Mouse (Mus musculus): ENCODE data around the gene Cby3. TPM values are rescaled to one million over a fixed set of nuclear protein-coding genes. Genes with fewer than 3 reads are reported as not detected.

Gene Cby3
- total and polyA plus RNA-seq, 2 experiments from 2014 or later, result not detected

DNA sequence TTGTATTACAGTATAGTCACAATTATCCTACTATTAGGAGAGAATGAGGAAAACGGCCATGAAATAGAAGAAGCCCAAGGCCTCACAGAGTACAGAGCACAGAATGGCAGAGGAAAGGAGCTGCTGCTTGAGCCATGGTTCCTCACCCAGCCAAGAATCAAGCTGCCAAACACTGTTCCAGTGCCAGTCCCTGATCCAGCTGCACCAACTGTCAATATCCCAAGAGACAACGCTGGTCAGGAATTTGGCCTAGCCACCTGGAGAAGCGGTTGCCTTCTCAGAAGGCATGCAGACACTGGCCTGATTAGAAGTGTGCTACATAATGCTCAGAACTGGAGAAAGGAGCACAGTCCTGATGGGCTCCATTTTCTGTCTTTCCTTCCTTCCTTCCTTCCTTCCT, 21.1 kb upstream of the Cby3 start:
- Histone ChIP-seq H3K9ac (replicated peaks; ENCODE audit: low read depth, low read length) (no peak overlapping the region), H3K36me3 (replicated peaks; ENCODE audit: control insufficient read depth, insufficient read depth, low read length) (no peaks in the 10 kb centered on the region), H3K4me3 (ENCODE audit: low read depth, low read length) (no peak overlapping the region), H3K27me3 (ENCODE audit: control insufficient read depth, insufficient read depth, low read length) (no peaks in the 10 kb centered on the region), H3K4me2 (ENCODE audit: low read depth, low read length) (no peak overlapping the region), H3K27ac (ENCODE audit: low read depth) (no peak overlapping the region), H3K9me3 (replicated peaks; ENCODE audit: control insufficient read depth, low read length) (no peaks in the 10 kb centered on the region), H3K4me1 (ENCODE audit: control insufficient read depth, insufficient read depth) (peaks cover 4% of the 10 kb centered on the region; the same call in 1 of the 2 replicates)
- no peak for TF ChIP-seq CTCF (IDR thresholded peaks at IDR 0.05; ENCODE audit: low read depth)
- no peak for TF ChIP-seq EP300 (IDR thresholded peaks at IDR 0.05; ENCODE audit: low read depth)
- DNase-seq (ENCODE audit: low spot score) (no peak), ATAC-seq (ENCODE audit: insufficient read depth, low read depth) (no peak)
- WGBS, result 68% methylated on average over 3 of the region's 3 CpGs

DNA sequence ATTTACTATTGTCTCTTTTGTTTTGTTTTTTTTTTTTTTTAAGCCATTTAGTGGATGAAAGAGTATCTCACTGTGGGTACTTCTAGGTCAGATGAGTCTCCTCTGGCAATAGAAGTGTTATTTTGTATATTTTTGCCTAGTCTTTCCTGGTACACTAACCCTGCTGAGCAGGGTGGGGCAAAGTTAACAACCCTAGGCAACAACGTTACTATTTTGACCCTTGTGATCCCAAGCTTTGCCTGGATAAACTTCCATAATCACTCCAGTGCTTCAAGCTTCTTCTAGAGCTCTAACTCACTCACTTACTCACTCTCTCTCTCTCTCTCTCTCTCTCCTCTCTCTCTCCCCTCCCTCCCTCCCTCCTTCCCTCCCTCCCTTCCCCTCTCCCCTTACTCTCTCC, 18.1 kb upstream of the Cby3 start:
- H3K9me3 ChIP-seq (replicated peaks; ENCODE audit: control insufficient read depth, low read length), result no peaks in the 10 kb centered on the region
- no peak overlapping the region for H3K4me2 ChIP-seq (ENCODE audit: low read depth, low read length)
- no peak overlapping the region for H3K27ac ChIP-seq (ENCODE audit: low read depth)
- no peak overlapping the region for H3K4me3 ChIP-seq (ENCODE audit: low read depth, low read length)
- TF ChIP-seq CTCF (IDR thresholded peaks at IDR 0.05; ENCODE audit: low read depth) (no peak), EP300 (IDR thresholded peaks at IDR 0.05; ENCODE audit: low read depth) (no peak)
- H3K36me3 ChIP-seq (replicated peaks; ENCODE audit: control insufficient read depth, insufficient read depth, low read length), result no peaks in the 10 kb centered on the region
- H3K4me1 ChIP-seq (ENCODE audit: control insufficient read depth, insufficient read depth), result peaks cover 4% of the 10 kb centered on the region; the same call in 1 of the 2 replicates
- DNase-seq (ENCODE audit: low spot score) (no peak), ATAC-seq (ENCODE audit: insufficient read depth, low read depth) (no peak)
- WGBS, result 18% methylated on average over 1 of the region's 1 CpGs
- H3K27me3 ChIP-seq (ENCODE audit: control insufficient read depth, insufficient read depth, low read length), result no peaks in the 10 kb centered on the region
- H3K9ac ChIP-seq (replicated peaks; ENCODE audit: low read depth, low read length), result no peak overlapping the region

DNA sequence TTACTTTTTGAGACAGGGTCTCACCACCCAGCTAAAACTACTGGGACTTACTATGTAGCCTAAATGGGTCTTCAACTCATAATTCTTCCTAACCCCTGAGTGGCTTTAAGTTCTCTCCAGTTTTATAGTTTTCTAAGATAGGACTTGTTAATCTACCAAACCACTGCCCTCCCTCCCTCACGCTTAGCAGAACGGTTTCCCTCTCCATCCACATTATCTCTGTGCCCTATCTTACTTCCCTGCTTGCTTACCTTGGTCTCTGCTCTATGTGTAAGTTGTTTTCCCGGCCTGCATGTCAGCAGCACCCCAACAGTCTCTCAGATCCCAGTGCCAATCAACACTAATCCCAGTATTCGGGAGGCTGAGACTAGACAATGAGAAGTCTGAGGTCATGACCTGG, 17.4 kb upstream of the Cby3 start:
- no peak overlapping the region for H3K27ac ChIP-seq (ENCODE audit: low read depth)
- H3K9me3 ChIP-seq (replicated peaks; ENCODE audit: control insufficient read depth, low read length), result peaks cover 4% of the 10 kb centered on the region; the same call in 1 of the 2 replicates
- no peaks in the 10 kb centered on the region for H3K27me3 ChIP-seq (ENCODE audit: control insufficient read depth, insufficient read depth, low read length)
- H3K4me1 ChIP-seq (ENCODE audit: control insufficient read depth, insufficient read depth), result peaks cover 4% of the 10 kb centered on the region; the same call in 1 of the 2 replicates
- no peak for TF ChIP-seq EP300 (IDR thresholded peaks at IDR 0.05; ENCODE audit: low read depth)
- ATAC-seq (ENCODE audit: insufficient read depth, low read depth), result no peak
- no peak overlapping the region for H3K4me2 ChIP-seq (ENCODE audit: low read depth, low read length)
- no peaks in the 10 kb centered on the region for H3K36me3 ChIP-seq (replicated peaks; ENCODE audit: control insufficient read depth, insufficient read depth, low read length)
- H3K9ac ChIP-seq (replicated peaks; ENCODE audit: low read depth, low read length), result no peak overlapping the region
- no peak overlapping the region for H3K4me3 ChIP-seq (ENCODE audit: low read depth, low read length)
- DNase-seq (ENCODE audit: low spot score), result no peak
- 48% methylated on average over 4 of the region's 4 CpGs for WGBS

DNA sequence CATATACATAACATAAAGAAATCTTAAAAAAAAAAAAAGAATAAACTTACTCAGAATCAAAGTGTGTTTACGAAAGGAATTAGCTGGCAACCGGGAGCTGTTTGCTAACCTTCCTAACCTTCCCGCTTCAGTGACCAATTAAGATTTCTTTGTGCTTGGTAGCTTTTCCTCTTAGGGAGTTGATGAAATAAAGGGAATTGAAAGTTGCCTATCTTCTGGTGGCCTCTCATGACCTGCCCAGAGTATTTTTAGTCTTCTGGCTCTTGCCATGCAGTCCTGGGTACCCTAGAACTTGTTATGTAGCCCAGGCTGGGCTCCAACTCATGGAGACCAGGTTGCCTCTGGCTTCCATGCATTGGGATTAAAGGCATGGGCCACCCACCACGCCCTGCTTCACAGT, 8.8 kb upstream of the Cby3 start:
- H3K27ac ChIP-seq (ENCODE audit: low read depth), result no peak overlapping the region
- DNase-seq (ENCODE audit: low spot score), result no peak
- TF ChIP-seq CTCF (IDR thresholded peaks at IDR 0.05; ENCODE audit: low read depth) (no peak), EP300 (IDR thresholded peaks at IDR 0.05; ENCODE audit: low read depth) (no peak)
- no peaks in the 10 kb centered on the region for H3K27me3 ChIP-seq (ENCODE audit: control insufficient read depth, insufficient read depth, low read length)
- no peak for ATAC-seq (ENCODE audit: insufficient read depth, low read depth)
- H3K4me2 ChIP-seq (ENCODE audit: low read depth, low read length), result no peak overlapping the region
- H3K9me3 ChIP-seq (replicated peaks; ENCODE audit: control insufficient read depth, low read length), result peaks cover 4% of the 10 kb centered on the region; the same call in 1 of the 2 replicates
- H3K4me1 ChIP-seq (ENCODE audit: control insufficient read depth, insufficient read depth), result no peaks in the 10 kb centered on the region
- 80% methylated on average over 4 of the region's 4 CpGs for WGBS
- H3K36me3 ChIP-seq (replicated peaks; ENCODE audit: control insufficient read depth, insufficient read depth, low read length), result no peaks in the 10 kb centered on the region
- no peak overlapping the region for H3K4me3 ChIP-seq (ENCODE audit: low read depth, low read length)
- H3K9ac ChIP-seq (replicated peaks; ENCODE audit: low read depth, low read length), result no peak overlapping the region

DNA sequence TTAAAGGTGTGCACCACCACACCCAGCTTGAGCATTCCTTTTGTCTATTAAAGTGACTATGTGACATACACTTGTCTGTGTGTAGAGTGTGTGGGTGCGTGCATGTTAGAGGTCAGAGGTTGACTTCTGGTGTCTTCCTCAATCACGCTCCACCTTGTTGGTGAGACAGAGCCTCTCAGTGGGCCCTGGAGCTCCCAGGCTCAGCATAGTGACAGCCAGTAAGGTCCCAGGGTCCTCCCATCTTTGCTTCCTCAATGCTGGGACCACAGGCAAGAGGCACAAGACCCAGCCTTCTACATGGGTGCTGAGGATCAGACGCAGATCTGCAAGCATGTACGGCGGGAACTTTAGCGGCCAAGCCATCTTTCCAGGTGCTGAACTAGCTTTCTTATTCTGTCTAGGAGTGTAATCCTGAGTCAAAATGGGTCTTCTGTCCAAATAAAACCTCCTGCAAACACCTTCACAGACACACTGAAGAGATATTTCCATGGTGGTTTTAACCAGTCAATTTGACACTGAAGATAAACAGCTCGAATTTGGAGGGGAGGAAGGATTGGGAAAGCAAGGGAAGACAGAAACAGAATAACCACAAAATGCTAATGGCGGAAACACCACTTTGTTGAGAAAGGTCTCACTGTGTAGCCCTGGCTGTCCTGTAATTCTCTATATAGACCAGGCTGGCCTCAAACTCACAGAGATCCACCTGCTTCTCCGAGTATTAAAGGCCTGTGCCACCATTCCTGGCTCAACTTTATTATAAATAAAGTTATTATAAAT, 7.8 kb upstream of the Cby3 start:
- no peaks in the 10 kb centered on the region for H3K36me3 ChIP-seq (replicated peaks; ENCODE audit: control insufficient read depth, insufficient read depth, low read length)
- H3K4me1 ChIP-seq (ENCODE audit: control insufficient read depth, insufficient read depth), result no peaks in the 10 kb centered on the region
- H3K9ac ChIP-seq (replicated peaks; ENCODE audit: low read depth, low read length), result no peak overlapping the region
- peaks cover 3% of the 10 kb centered on the region; the same call in 1 of the 2 replicates for H3K9me3 ChIP-seq (replicated peaks; ENCODE audit: control insufficient read depth, low read length)
- no peak overlapping the region for H3K4me3 ChIP-seq (ENCODE audit: low read depth, low read length)
- ATAC-seq (ENCODE audit: insufficient read depth, low read depth) (no peak), DNase-seq (ENCODE audit: low spot score) (no peak)
- no peak for TF ChIP-seq CTCF (IDR thresholded peaks at IDR 0.05; ENCODE audit: low read depth)
- no peak for TF ChIP-seq EP300 (IDR thresholded peaks at IDR 0.05; ENCODE audit: low read depth)
- H3K27ac ChIP-seq (ENCODE audit: low read depth), result no peak overlapping the region
- WGBS, result 80% methylated on average over 9 of the region's 9 CpGs
- H3K4me2 ChIP-seq (ENCODE audit: low read depth, low read length), result no peak overlapping the region
- H3K27me3 ChIP-seq (ENCODE audit: control insufficient read depth, insufficient read depth, low read length), result no peaks in the 10 kb centered on the region

DNA sequence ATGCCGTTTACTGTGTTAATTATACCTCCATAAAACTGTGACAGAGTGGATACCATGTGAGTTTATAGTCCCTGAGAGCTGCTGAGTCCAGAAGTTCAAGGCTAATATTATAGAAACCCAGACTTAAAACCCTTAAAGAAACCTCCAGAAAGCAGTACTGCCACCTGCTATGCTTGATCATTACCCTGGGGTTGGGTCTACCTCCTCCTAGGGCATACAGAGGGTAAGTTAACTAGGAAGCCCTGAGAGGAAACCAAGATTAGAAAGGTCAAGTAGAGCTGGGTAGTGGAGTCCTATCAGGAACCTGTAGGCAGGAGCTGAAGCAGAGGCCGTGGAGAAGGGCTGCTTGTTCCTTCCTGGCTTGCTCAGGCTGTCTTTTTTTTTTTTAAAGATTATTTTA, 2.1 kb upstream of the Cby3 start:
- H3K4me1 ChIP-seq (ENCODE audit: control insufficient read depth, insufficient read depth), result no peaks in the 10 kb centered on the region
- no peaks in the 10 kb centered on the region for H3K36me3 ChIP-seq (replicated peaks; ENCODE audit: control insufficient read depth, insufficient read depth, low read length)
- TF ChIP-seq EP300 (IDR thresholded peaks at IDR 0.05; ENCODE audit: low read depth) (no peak), CTCF (IDR thresholded peaks at IDR 0.05; ENCODE audit: low read depth) (no peak)
- no peak overlapping the region for H3K9ac ChIP-seq (replicated peaks; ENCODE audit: low read depth, low read length)
- 60% methylated on average over 2 of the region's 2 CpGs for WGBS
- no peak overlapping the region for H3K4me2 ChIP-seq (ENCODE audit: low read depth, low read length)
- H3K9me3 ChIP-seq (replicated peaks; ENCODE audit: control insufficient read depth, low read length), result no peaks in the 10 kb centered on the region
- no peak overlapping the region for H3K4me3 ChIP-seq (ENCODE audit: low read depth, low read length)
- H3K27ac ChIP-seq (ENCODE audit: low read depth), result no peak overlapping the region
- H3K27me3 ChIP-seq (ENCODE audit: control insufficient read depth, insufficient read depth, low read length), result no peaks in the 10 kb centered on the region
- ATAC-seq (ENCODE audit: insufficient read depth, low read depth) (no peak), DNase-seq (ENCODE audit: low spot score) (no peak)

Data from heart, postnatal 0 days (tissue).